Mouse (Mus musculus) midbrain, embryonic 16.5 days (tissue): ENCODE measurements at regions not wholly inside any gene's neighbourhood (a gene's known extent, or its start where the extent isn't known, plus 50 kb on each side); places are given as distances from the start of the nearest gene placed in this dataset.

Experiments
- ATAC-seq: fragments of 200-750 bp; cut with Nextera tagmentation; 2 replicates; pipeline ENCODE4 v1.8.0; 2017; ENCODE audit warnings: moderate TSS enrichment
- H3K27ac ChIP-seq: fragments of 300-500 bp; sonication (generic); 2 replicates; pipeline ENCODE4 v1.5.1; 2014; ENCODE audit warnings: mild to moderate bottlenecking, low read length, mixed read lengths
- H3K27me3 ChIP-seq: fragments of 300-500 bp; sonication (generic); 2 replicates; pipeline ENCODE4 v1.6.1; 2014; ENCODE audit warnings: low read depth, low read length, mixed read lengths; ENCODE audit not compliant: control insufficient read depth, insufficient read depth
- H3K36me3 ChIP-seq: fragments of 300-500 bp; sonication (generic); 2 replicates; pipeline ENCODE4 v1.6.1; 2014; ENCODE audit warnings: mild to moderate bottlenecking, low read length, moderate library complexity, mixed read lengths; ENCODE audit not compliant: control insufficient read depth, insufficient read depth
- H3K4me1 ChIP-seq: fragments of 300-500 bp; sonication (generic); 2 replicates; pipeline ENCODE4 v1.6.1; 2014; ENCODE audit warnings: mild to moderate bottlenecking, low read length, mixed read lengths; ENCODE audit not compliant: control insufficient read depth, insufficient read depth
- H3K4me2 ChIP-seq: fragments of 300-500 bp; sonication (generic); 2 replicates; pipeline ENCODE4 v1.6.1; 2014; ENCODE audit warnings: mild to moderate bottlenecking, low read length, mixed read lengths
- H3K4me3 ChIP-seq: fragments of 300-500 bp; sonication (generic); 2 replicates; pipeline ENCODE4 v1.5.1; 2014; ENCODE audit warnings: low read depth, mild to moderate bottlenecking, low read length, moderate library complexity, mixed read lengths
- H3K9ac ChIP-seq: fragments of 300-500 bp; sonication (generic); 2 replicates; pipeline ENCODE4 v1.6.1; 2014; ENCODE audit warnings: low read depth, low read length, mixed read lengths
- H3K9me3 ChIP-seq: fragments of 300-500 bp; sonication (generic); replicated peaks from 2 replicates; pipeline ENCODE4 v1.6.1; 2014; ENCODE audit warnings: mild to moderate bottlenecking, low read length, mixed read lengths; ENCODE audit not compliant: control insufficient read depth, poor library complexity, severe bottlenecking
- WGBS: fragments of 180-500 bp; shearing (Covaris S2); extraction: QIAGEN DNeasy Blood & Tissue Kit; methylation state at CpG from one replicate; pipeline ENCODE4 v1.1.7; 2014; 5-methylcytosine and 5-hydroxymethylcytosine counted together

GRCm38 (mm10) chr19:27554841-27555240 is 125.2 kb upstream of the Pum3 start:
- ATAC-seq: no peak
- no peaks in the 10 kb centered on the region for H3K36me3 ChIP-seq

GRCm38 (mm10) chr19:27553266-27553665 is 123.6 kb upstream of the Pum3 start:
- WGBS: 79% methylated on average over 11 of the region's 11 CpGs
- H3K4me1 ChIP-seq: no peaks in the 10 kb centered on the region
- H3K36me3 ChIP-seq: no peaks in the 10 kb centered on the region
- ATAC-seq: no peak
- no peak overlapping the region for H3K4me2 ChIP-seq
- no peaks in the 10 kb centered on the region for H3K27me3 ChIP-seq
- H3K9ac ChIP-seq: no peak overlapping the region
- H3K27ac ChIP-seq: no peak overlapping the region
- H3K4me3 ChIP-seq: no peak overlapping the region
- no peaks in the 10 kb centered on the region for H3K9me3 ChIP-seq

More at GRCm38 (mm10) chr19:27554841-27555240, 125.2 kb upstream of the Pum3 start:
- no peak overlapping the region for H3K4me3 ChIP-seq
- H3K4me1 ChIP-seq: no peaks in the 10 kb centered on the region
- H3K9me3 ChIP-seq: no peaks in the 10 kb centered on the region
- no peaks in the 10 kb centered on the region for H3K27me3 ChIP-seq
- H3K4me2 ChIP-seq: no peak overlapping the region
- WGBS: 94% methylated on average over 4 of the region's 4 CpGs
- no peak overlapping the region for H3K9ac ChIP-seq
- H3K27ac ChIP-seq: no peak overlapping the region

GRCm38 (mm10) chr19:27537746-27538145 is 108.1 kb upstream of the Pum3 start:
- Histone ChIP-seq H3K36me3 (no peaks in the 10 kb centered on the region), H3K9me3 (no peaks in the 10 kb centered on the region), H3K4me2 (no peak overlapping the region), H3K9ac (no peak overlapping the region), H3K27ac (no peak overlapping the region), H3K27me3 (no peaks in the 10 kb centered on the region), H3K4me1 (peaks cover 9% of the 10 kb centered on the region; the same call in 1 of the 2 replicates), H3K4me3 (no peak overlapping the region)
- 77% methylated on average over 3 of the region's 3 CpGs for WGBS
- ATAC-seq: no peak

- H3K36me3 ChIP-seq: no peaks in the 10 kb centered on the region
- no peak for ATAC-seq
- H3K4me3 ChIP-seq: no peak overlapping the region
- H3K9ac ChIP-seq: no peak overlapping the region
- H3K27ac ChIP-seq: no peak overlapping the region
- 38% methylated on average over 9 of the region's 9 CpGs for WGBS
- H3K9me3 ChIP-seq: no peaks in the 10 kb centered on the region
- peaks cover 9% of the 10 kb centered on the region; the same call in 1 of the 2 replicates for H3K4me1 ChIP-seq
- no peaks in the 10 kb centered on the region for H3K27me3 ChIP-seq
- no peak overlapping the region for H3K4me2 ChIP-seq
Measured at GRCm38 (mm10) chr19:27537066-27537465, 107.4 kb upstream of the Pum3 start.

- H3K27me3 ChIP-seq: no peaks in the 10 kb centered on the region
- no peak overlapping the region for H3K9ac ChIP-seq
- no peak overlapping the region for H3K4me3 ChIP-seq
- H3K36me3 ChIP-seq: no peaks in the 10 kb centered on the region
- H3K4me2 ChIP-seq: no peak overlapping the region
- no peak overlapping the region for H3K27ac ChIP-seq
- no peaks in the 10 kb centered on the region for H3K4me1 ChIP-seq
- ATAC-seq: no peak
- 89% methylated on average over 6 of the region's 6 CpGs for WGBS
- H3K9me3 ChIP-seq: no peaks in the 10 kb centered on the region
Measured at GRCm38 (mm10) chr19:27527940-27528558, 98.4 kb upstream of the Pum3 start.

GRCm38 (mm10) chr19:27519326-27520061 is 89.9 kb upstream of the Pum3 start:
- WGBS: 89% methylated on average over 5 of the region's 5 CpGs
- Histone ChIP-seq H3K36me3 (no peaks in the 10 kb centered on the region), H3K4me1 (no peaks in the 10 kb centered on the region), H3K27me3 (no peaks in the 10 kb centered on the region), H3K4me3 (no peak overlapping the region), H3K4me2 (no peak overlapping the region), H3K27ac (no peak overlapping the region), H3K9me3 (no peaks in the 10 kb centered on the region), H3K9ac (no peak overlapping the region)
- ATAC-seq: no peak

GRCm38 (mm10) chr19:27514267-27514666 is 84.6 kb upstream of the Pum3 start:
- Histone ChIP-seq H3K27me3 (no peaks in the 10 kb centered on the region), H3K36me3 (no peaks in the 10 kb centered on the region), H3K4me3 (no peak overlapping the region), H3K4me1 (no peaks in the 10 kb centered on the region), H3K9ac (no peak overlapping the region), H3K4me2 (no peak overlapping the region), H3K9me3 (no peaks in the 10 kb centered on the region), H3K27ac (no peak overlapping the region)
- no peak for ATAC-seq
- WGBS: 84% methylated on average over 3 of the region's 3 CpGs

GRCm38 (mm10) chr19:27513535-27513934 is 83.9 kb upstream of the Pum3 start:
- 88% methylated on average over 1 of the region's 1 CpGs for WGBS
- no peak for ATAC-seq
- Histone ChIP-seq H3K4me3 (no peak overlapping the region), H3K27me3 (no peaks in the 10 kb centered on the region), H3K36me3 (no peaks in the 10 kb centered on the region), H3K9ac (no peak overlapping the region), H3K4me1 (no peaks in the 10 kb centered on the region), H3K4me2 (no peak overlapping the region), H3K27ac (no peak overlapping the region), H3K9me3 (no peaks in the 10 kb centered on the region)

GRCm38 (mm10) chr19:27511340-27511739 is 81.7 kb upstream of the Pum3 start:
- no peak for ATAC-seq
- H3K36me3 ChIP-seq: no peaks in the 10 kb centered on the region

More at GRCm38 (mm10) chr19:27511340-27511739, 81.7 kb upstream of the Pum3 start:
- Histone ChIP-seq H3K4me1 (no peaks in the 10 kb centered on the region), H3K9ac (no peak overlapping the region), H3K27ac (no peak overlapping the region), H3K4me2 (no peak overlapping the region), H3K9me3 (no peaks in the 10 kb centered on the region), H3K27me3 (no peaks in the 10 kb centered on the region), H3K4me3 (no peak overlapping the region)
- 47% methylated on average over 6 of the region's 6 CpGs for whole genome bisulfite sequencing
